Mouse (Mus musculus) lung, adult 18-20 months (tissue): ENCODE measurements around the gene Serpina1e.

Source experiments
- DNase-seq, 2 experiments: peaks; one replicate each; pipeline ENCODE4 v3.0.0; 2022; ENCODE audit warnings: mixed read lengths in 2 of 2

The Serpina1e gene

GRCm38 (mm10) chr12:103958798-103959197, at the start of gene Serpina1e:
Serpina1e (minus strand) TSS chr12:103958975.
- DNase-seq, result no peak

GRCm38 (mm10) chr12:104004689-104005088, 45.9 kb upstream of the Serpina1e start:
- DNase-seq, result no peak

- no peak for DNase-seq
These were observed 44.5 kb upstream of the Serpina1e start for GRCm38 (mm10) chr12:104003238-104003612.

GRCm38 (mm10) chr12:104002569-104003237, 43.9 kb upstream of the Serpina1e start:
- DNase-seq, result peak; percentile 78 to 84

- DNase-seq, result no peak
These were observed 41.8 kb upstream of the Serpina1e start for GRCm38 (mm10) chr12:104000594-104000993.

GRCm38 (mm10) chr12:103999611-104000010, 40.8 kb upstream of the Serpina1e start:
- DNase-seq, result no peak

GRCm38 (mm10) chr12:103996513-103996912, 37.7 kb upstream of the Serpina1e start:
- peak; percentile 25 to 38 for DNase-seq

- peak; percentile 58 to 69 for DNase-seq
These were observed 36.7 kb upstream of the Serpina1e start for GRCm38 (mm10) chr12:103995292-103996072.

- DNase-seq, result no peak
These were observed 34.2 kb upstream of the Serpina1e start for GRCm38 (mm10) chr12:103992945-103993344.

- no peak for DNase-seq
These were observed 31.1 kb upstream of the Serpina1e start, which contains the start of gene Serpina11 for GRCm38 (mm10) chr12:103989857-103990256. Serpina11 (minus strand) TSS chr12:103989957.

GRCm38 (mm10) chr12:103989514-103989767, 30.7 kb upstream of the Serpina1e start:
- DNase-seq, result no peak

GRCm38 (mm10) chr12:103988754-103989513, 30.2 kb upstream of the Serpina1e start:
- peak in 1 of 2 experiments; percentile 9 for DNase-seq

GRCm38 (mm10) chr12:103985868-103986267, 27.1 kb upstream of the Serpina1e start:
- no peak for DNase-seq

GRCm38 (mm10) chr12:103984935-103985334, 26.2 kb upstream of the Serpina1e start:
- DNase-seq, result peak in 1 of 2 experiments; percentile 25

- no peak for DNase-seq
These were observed 23.0 kb upstream of the Serpina1e start for GRCm38 (mm10) chr12:103981646-103982360.

GRCm38 (mm10) chr12:103978294-103978693, 19.5 kb upstream of the Serpina1e start:
- DNase-seq, result no peak

GRCm38 (mm10) chr12:103977846-103978245, 19.1 kb upstream of the Serpina1e start:
- DNase-seq, result no peak

GRCm38 (mm10) chr12:103977060-103977459, 18.3 kb upstream of the Serpina1e start:
- no peak for DNase-seq

GRCm38 (mm10) chr12:103971080-103971479, 12.3 kb upstream of the Serpina1e start:
- no peak for DNase-seq

- DNase-seq, result no peak
These were observed 10.9 kb upstream of the Serpina1e start for GRCm38 (mm10) chr12:103969577-103970116.

GRCm38 (mm10) chr12:103966761-103967160, 8.0 kb upstream of the Serpina1e start:
- no peak for DNase-seq

GRCm38 (mm10) chr12:103963288-103963687, 4.5 kb upstream of the Serpina1e start:
- DNase-seq, result no peak

- DNase-seq, result no peak
These were observed 4.1 kb upstream of the Serpina1e start for GRCm38 (mm10) chr12:103962860-103963259.
